Mouse (Mus musculus): ENCODE measurements around the gene B3gnt9. TPM values are rescaled to one million over a fixed set of nuclear protein-coding genes. Genes with fewer than 3 reads are reported as not detected.

B3gnt9 gene
- 40.8 and 52.7 TPM in 2 replicates for polyA plus RNA-seq (2012; rRNA removed)
- 38.9 and 42.9 TPM in 2 replicates for polyA plus RNA-seq (2014; fragmentation: Nextera tagmentation; extraction: Ambion mirVana)

DNA sequence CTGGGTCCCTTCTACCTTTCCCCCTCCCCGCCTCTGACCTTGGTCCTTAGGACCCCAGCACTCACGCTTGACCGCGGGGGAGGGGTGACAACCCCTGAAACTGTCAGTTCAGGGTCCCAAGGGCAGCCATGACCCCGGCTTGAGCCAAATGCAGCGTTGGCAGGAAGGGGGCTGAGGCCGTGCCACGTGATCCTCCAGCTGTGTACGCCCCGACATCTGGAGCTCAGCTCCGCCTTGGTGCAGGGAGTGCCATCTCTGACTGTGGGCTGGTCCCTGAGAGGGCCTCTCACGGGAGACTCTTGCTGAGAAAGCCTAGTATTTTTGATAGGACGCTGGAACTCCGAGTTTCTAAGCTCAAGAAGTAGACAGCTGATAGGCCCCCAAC lies at the start of gene B3gnt9:
B3gnt9 (minus strand) TSS at position 188 of the 385 bp plus-strand sequence.
- Histone ChIP-seq H3K27ac (replicated peaks; ENCODE audit: low read depth, low read length) (peak within 1 kb of the TSS; percentile 91), H3K4me3 (replicated peaks; ENCODE audit: low read length) (peak within 1 kb of the TSS; percentile 65), H3K9ac (ENCODE audit: low read depth, low read length, severe bottlenecking) (peak within 1 kb of the TSS; percentile 83), H3K4me2 (replicated peaks; ENCODE audit: low read depth, low read length, severe bottlenecking) (peak within 1 kb of the TSS; percentile 83), H3K36me3 (ENCODE audit: control insufficient read depth, insufficient read depth, low read length) (peaks cover 37% of the 10 kb centered on the region), H3K27me3 (ENCODE audit: control insufficient read depth, insufficient read depth, low read length) (peaks cover 29% of the 10 kb centered on the region), H3K4me1 (ENCODE audit: control insufficient read depth, insufficient read depth, low read length) (peaks cover 24% of the 10 kb centered on the region), H3K9me3 (ENCODE audit: control insufficient read depth, low read length) (no peaks in the 10 kb centered on the region)
- WGBS = under 1% methylated on average over 14 of the region's 14 CpGs
- DNase-seq (ENCODE audit: low spot score) = peak; percentile 84
- peak; percentile 78 for ATAC-seq (ENCODE audit: low FRiP score, low read depth)
- TF ChIP-seq POLR2A (IDR thresholded peaks at IDR 0.05; ENCODE audit: borderline replicate concordance, extremely low read depth, insufficient read depth, insufficient read length) = no peak

GRCm38 (mm10) chr8:105303874-105304273 lies 48.9 kb upstream of the B3gnt9 start:
- Histone ChIP-seq H3K9ac (ENCODE audit: low read depth, low read length, severe bottlenecking) (no peak overlapping the region), H3K36me3 (ENCODE audit: control insufficient read depth, insufficient read depth, low read length) (peaks cover 77% of the 10 kb centered on the region), H3K4me3 (replicated peaks; ENCODE audit: low read length) (no peak overlapping the region), H3K4me1 (ENCODE audit: control insufficient read depth, insufficient read depth, low read length) (peaks cover 20% of the 10 kb centered on the region), H3K4me2 (replicated peaks; ENCODE audit: low read depth, low read length, severe bottlenecking) (no peak overlapping the region), H3K9me3 (ENCODE audit: control insufficient read depth, low read length) (no peaks in the 10 kb centered on the region), H3K27ac (replicated peaks; ENCODE audit: low read depth, low read length) (no peak overlapping the region), H3K27me3 (ENCODE audit: control insufficient read depth, insufficient read depth, low read length) (no peaks in the 10 kb centered on the region)
- no peak for TF ChIP-seq POLR2A (IDR thresholded peaks at IDR 0.05; ENCODE audit: borderline replicate concordance, extremely low read depth, insufficient read depth, insufficient read length)
- DNase-seq (ENCODE audit: low spot score) (no peak), ATAC-seq (ENCODE audit: low FRiP score, low read depth) (no peak)
- WGBS = 81% methylated on average over 9 of the region's 9 CpGs

- H3K9ac ChIP-seq (ENCODE audit: low read depth, low read length, severe bottlenecking) = no peak overlapping the region
- H3K36me3 ChIP-seq (ENCODE audit: control insufficient read depth, insufficient read depth, low read length) = peaks cover 74% of the 10 kb centered on the region
- no peak overlapping the region for H3K4me2 ChIP-seq (replicated peaks; ENCODE audit: low read depth, low read length, severe bottlenecking)
- no peak overlapping the region for H3K27ac ChIP-seq (replicated peaks; ENCODE audit: low read depth, low read length)
- no peak for TF ChIP-seq POLR2A (IDR thresholded peaks at IDR 0.05; ENCODE audit: borderline replicate concordance, extremely low read depth, insufficient read depth, insufficient read length)
- H3K27me3 ChIP-seq (ENCODE audit: control insufficient read depth, insufficient read depth, low read length) = no peaks in the 10 kb centered on the region
- no peak overlapping the region for H3K4me3 ChIP-seq (replicated peaks; ENCODE audit: low read length)
- DNase-seq (ENCODE audit: low spot score) (no peak), ATAC-seq (ENCODE audit: low FRiP score, low read depth) (no peak)
- peaks cover 25% of the 10 kb centered on the region for H3K4me1 ChIP-seq (ENCODE audit: control insufficient read depth, insufficient read depth, low read length)
- no peaks in the 10 kb centered on the region for H3K9me3 ChIP-seq (ENCODE audit: control insufficient read depth, low read length)
- 83% methylated on average over 8 of the region's 8 CpGs for WGBS
Measured at GRCm38 (mm10) chr8:105303396-105303795, 48.4 kb upstream of the B3gnt9 start.

DNA sequence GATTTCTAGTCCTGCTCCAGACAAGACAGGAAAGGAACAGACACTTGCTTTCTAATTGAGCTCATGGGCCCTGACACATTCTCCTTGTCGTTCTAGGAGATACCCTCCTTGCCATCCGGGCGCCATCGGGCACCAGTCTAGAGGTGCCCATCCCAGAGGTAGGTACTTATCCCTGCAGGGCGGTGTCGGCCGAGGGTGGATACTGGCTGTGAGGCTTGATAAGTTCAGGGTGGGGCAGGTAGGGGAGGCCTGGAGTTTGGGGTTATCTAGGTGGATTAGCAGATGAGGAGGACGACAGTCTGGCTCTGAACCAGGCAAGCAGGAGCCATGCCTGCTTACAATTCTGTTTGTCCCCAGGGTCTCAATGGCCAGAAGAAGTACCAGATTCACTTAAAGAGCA lies 45.0 kb upstream of the B3gnt9 start:
- no peak overlapping the region for H3K9ac ChIP-seq (ENCODE audit: low read depth, low read length, severe bottlenecking)
- no peak overlapping the region for H3K4me2 ChIP-seq (replicated peaks; ENCODE audit: low read depth, low read length, severe bottlenecking)
- no peaks in the 10 kb centered on the region for H3K9me3 ChIP-seq (ENCODE audit: control insufficient read depth, low read length)
- ATAC-seq (ENCODE audit: low FRiP score, low read depth) = no peak
- no peak for TF ChIP-seq POLR2A (IDR thresholded peaks at IDR 0.05; ENCODE audit: borderline replicate concordance, extremely low read depth, insufficient read depth, insufficient read length)
- H3K4me1 ChIP-seq (ENCODE audit: control insufficient read depth, insufficient read depth, low read length) = peaks cover 21% of the 10 kb centered on the region
- H3K36me3 ChIP-seq (ENCODE audit: control insufficient read depth, insufficient read depth, low read length) = peaks cover 59% of the 10 kb centered on the region
- 93% methylated on average over 8 of the region's 8 CpGs for WGBS
- no peak overlapping the region for H3K27ac ChIP-seq (replicated peaks; ENCODE audit: low read depth, low read length)
- no peak for DNase-seq (ENCODE audit: low spot score)
- no peak overlapping the region for H3K4me3 ChIP-seq (replicated peaks; ENCODE audit: low read length)
- H3K27me3 ChIP-seq (ENCODE audit: control insufficient read depth, insufficient read depth, low read length) = no peaks in the 10 kb centered on the region

DNA sequence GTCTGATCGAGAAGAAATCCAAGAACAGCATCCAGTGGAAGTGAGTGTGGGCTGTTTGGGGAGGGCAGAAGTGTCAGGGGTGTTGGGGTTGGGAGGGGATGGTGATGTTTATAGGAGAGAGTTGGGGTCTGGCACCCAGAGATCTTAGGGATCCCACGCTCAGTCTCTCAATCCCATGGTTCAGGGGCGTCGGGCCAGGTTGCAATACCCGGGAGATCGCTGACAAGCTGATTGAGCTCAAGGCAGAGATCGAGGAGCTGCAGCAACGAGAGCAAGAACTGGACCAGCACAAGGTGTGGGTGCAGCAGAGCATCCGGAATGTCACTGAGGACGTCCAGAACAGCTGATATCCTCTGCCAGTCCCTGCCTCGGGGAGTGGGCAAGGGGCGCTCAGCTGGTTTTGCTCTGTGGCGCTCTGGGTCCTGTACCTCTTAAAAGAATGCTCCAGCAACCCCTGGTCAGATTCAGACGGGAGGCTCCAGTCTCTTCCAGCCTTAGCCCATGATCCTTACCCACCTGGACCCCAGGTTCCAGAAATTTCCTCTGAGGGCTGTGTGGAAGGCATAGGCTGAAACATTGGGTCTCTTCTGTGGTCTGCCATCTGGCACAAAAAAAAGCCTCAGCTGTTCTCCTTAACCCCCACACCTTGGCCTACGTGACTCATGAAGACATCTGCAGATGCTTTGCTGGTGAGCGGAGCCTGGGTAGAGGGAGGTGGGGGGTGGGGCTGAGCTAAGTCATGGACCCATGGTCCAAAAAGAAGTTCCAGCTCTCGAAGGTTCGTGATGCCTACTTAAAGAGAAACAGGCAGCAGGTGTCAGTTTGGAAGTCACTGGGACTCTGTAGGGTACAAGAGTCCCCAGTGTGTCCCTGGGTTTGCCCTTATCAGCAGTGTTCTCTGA lies 43.6 kb upstream of the B3gnt9 start:
- Histone ChIP-seq H3K27ac (replicated peaks; ENCODE audit: low read depth, low read length) (no peak overlapping the region), H3K27me3 (ENCODE audit: control insufficient read depth, insufficient read depth, low read length) (no peaks in the 10 kb centered on the region), H3K36me3 (ENCODE audit: control insufficient read depth, insufficient read depth, low read length) (peaks cover 46% of the 10 kb centered on the region), H3K4me1 (ENCODE audit: control insufficient read depth, insufficient read depth, low read length) (peaks cover 15% of the 10 kb centered on the region), H3K9ac (ENCODE audit: low read depth, low read length, severe bottlenecking) (peak overlapping the region; percentile 83), H3K4me2 (replicated peaks; ENCODE audit: low read depth, low read length, severe bottlenecking) (peak overlapping the region; percentile 91), H3K4me3 (replicated peaks; ENCODE audit: low read length) (peak overlapping the region; percentile 91), H3K9me3 (ENCODE audit: control insufficient read depth, low read length) (no peaks in the 10 kb centered on the region)
- TF ChIP-seq POLR2A (IDR thresholded peaks at IDR 0.05; ENCODE audit: borderline replicate concordance, extremely low read depth, insufficient read depth, insufficient read length) = no peak
- DNase-seq (ENCODE audit: low spot score) (no peak), ATAC-seq (ENCODE audit: low FRiP score, low read depth) (no peak)
- WGBS = 56% methylated on average over 18 of the region's 18 CpGs
